Mouse (Mus musculus) inflammation-experienced regulatory T-cells, adult 6 months (primary cell): Measurements from ENCODE around the gene Rab11fip3. TPM values are rescaled to one million over a fixed set of nuclear protein-coding genes. Genes with fewer than 3 reads are reported as not detected.
A peak's percentile ranks its signal among the peaks of the same experiment; 100 is the strongest.

Experiments
- ATAC-seq: one replicate; pipeline ENCODE4 v1.8.0; 2017
- polyA plus RNA-seq, 3 experiments: library from polyadenylated mRNA; unstranded; fragments of 100-300 nt; shearing (Covaris generic); gene quantifications; one replicate each; pipeline ENCODE4 v1.2.1; 2017

Gene Rab11fip3
- polyA plus RNA-seq, 3 experiments from 2014 or later: 1.6 to 3.0 (median 2.7) TPM

- ATAC-seq: no peak
Observed at GRCm38 (mm10) chr17:26031583-26031982, 37.8 kb downstream of the Rab11fip3 start.

- ATAC-seq: no peak
Observed at GRCm38 (mm10) chr17:26028261-26028660, 41.1 kb downstream of the Rab11fip3 start.

- ATAC-seq: no peak
Observed at GRCm38 (mm10) chr17:26024674-26025073, 44.7 kb downstream of the Rab11fip3 start.

GRCm38 (mm10) chr17:26023966-26024365, 45.4 kb downstream of the Rab11fip3 start:
- no peak for ATAC-seq

- ATAC-seq: no peak
Observed at GRCm38 (mm10) chr17:26023181-26023580, 46.2 kb downstream of the Rab11fip3 start.

GRCm38 (mm10) chr17:26021728-26022341, 47.5 kb downstream of the Rab11fip3 start:
- ATAC-seq: no peak

- no peak for ATAC-seq
Observed at GRCm38 (mm10) chr17:26020848-26021347, 48.5 kb downstream of the Rab11fip3 start.

GRCm38 (mm10) chr17:26018388-26018787, 51.0 kb downstream of the Rab11fip3 start:
- no peak for ATAC-seq

GRCm38 (mm10) chr17:26017949-26018348, 51.4 kb downstream of the Rab11fip3 start:
- ATAC-seq: no peak

- no peak for ATAC-seq
Observed at GRCm38 (mm10) chr17:26017021-26017420, 52.3 kb downstream of the Rab11fip3 start.

- ATAC-seq: no peak
Observed at GRCm38 (mm10) chr17:26013711-26014110, 55.6 kb downstream of the Rab11fip3 start.

GRCm38 (mm10) chr17:26011841-26012460, 57.4 kb downstream of the Rab11fip3 start:
- ATAC-seq: peak; percentile 79

GRCm38 (mm10) chr17:26009540-26009939, 59.8 kb downstream of the Rab11fip3 start:
- peak; percentile 73 for ATAC-seq

GRCm38 (mm10) chr17:26008787-26009186, 60.6 kb downstream of the Rab11fip3 start:
- no peak for ATAC-seq

GRCm38 (mm10) chr17:26008331-26008730, 61.0 kb downstream of the Rab11fip3 start:
- ATAC-seq: no peak

GRCm38 (mm10) chr17:26007646-26008045, 61.7 kb downstream of the Rab11fip3 start:
- no peak for ATAC-seq

- ATAC-seq: no peak
Observed at GRCm38 (mm10) chr17:26005731-26006450, 63.5 kb downstream of the Rab11fip3 start.

GRCm38 (mm10) chr17:26004711-26005110, 64.6 kb downstream of the Rab11fip3 start:
- no peak for ATAC-seq

GRCm38 (mm10) chr17:26003864-26004263, 65.5 kb downstream of the Rab11fip3 start:
- ATAC-seq: no peak

- ATAC-seq: no peak
Observed at GRCm38 (mm10) chr17:25998425-25998824, 70.9 kb downstream of the Rab11fip3 start.

GRCm38 (mm10) chr17:25993489-25993888, 75.9 kb downstream of the Rab11fip3 start:
- ATAC-seq: no peak

GRCm38 (mm10) chr17:25992274-25992673, 77.1 kb downstream of the Rab11fip3 start:
- no peak for ATAC-seq

GRCm38 (mm10) chr17:25990331-25990730, 79.0 kb downstream of the Rab11fip3 start:
- ATAC-seq: no peak
